Mouse (Mus musculus): ENCODE measurements around the gene Orai3.

DNA sequence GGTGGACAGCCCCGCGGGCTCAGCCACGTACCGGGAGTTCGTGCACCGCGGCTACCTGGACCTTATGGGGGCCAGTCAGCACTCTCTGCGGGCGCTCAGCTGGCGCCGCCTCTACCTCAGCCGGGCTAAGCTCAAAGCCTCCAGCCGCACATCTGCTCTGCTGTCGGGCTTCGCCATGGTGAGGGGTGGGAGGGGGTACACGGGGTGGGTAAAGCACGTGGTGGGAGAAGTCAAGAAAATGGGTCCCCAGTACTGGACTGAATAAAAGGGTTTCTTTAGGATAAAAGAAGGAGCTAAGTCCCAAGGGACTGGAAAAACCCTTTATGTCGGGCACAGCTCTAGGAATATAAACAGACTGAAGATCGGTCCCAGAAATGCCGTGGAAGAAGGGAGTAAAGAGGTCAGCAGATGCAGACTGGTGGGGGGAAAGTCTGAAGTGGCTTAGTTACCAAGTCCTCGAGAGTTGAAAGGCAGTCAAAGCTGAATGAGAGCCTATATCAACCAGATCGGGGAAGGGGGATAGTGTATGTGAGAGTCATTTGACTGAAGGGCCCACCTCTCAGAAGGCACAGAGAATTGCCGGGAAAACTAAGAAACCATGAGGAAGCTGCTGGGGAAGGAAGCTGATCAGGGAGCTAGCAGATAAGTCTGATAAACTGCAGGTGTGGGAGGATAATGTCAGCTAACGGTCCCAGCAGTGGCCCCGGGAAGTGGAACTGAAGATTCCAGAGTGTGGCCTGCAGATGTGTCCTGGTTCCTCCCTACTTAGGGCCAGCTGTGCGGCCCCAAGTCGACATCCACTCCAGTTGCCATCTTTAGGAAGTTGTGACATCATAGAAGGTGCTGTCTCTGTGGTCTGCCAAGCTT lies 657 bp downstream of the Orai3 start:
- TF ChIP-seq CTCF (conservative IDR thresholded peaks at IDR 0.05; ENCODE audit: low read length) (no peak), POU5F1 (IDR thresholded peaks at IDR 0.05; ENCODE audit: borderline replicate concordance, low read length) (no peak)
